ENCODE assay signal across 13 mouse cellular contexts in genomic region chr3:94565557-94565956, GRCm38 (mm10). TPM values are rescaled to one million over a fixed set of nuclear protein-coding genes. Genes with fewer than 3 reads are reported as not detected.
DNase-seq lines count a peak whose midpoint lies in the region; ATAC-seq and TF ChIP-seq lines count a peak whose summit lies in the region.
"Had no signal": no experiment of that assay in that cellular context is flagged by ENCODE, and none has a peak within 500 bp of the region (broad histone marks: within the 10 kb centered on the region; RNA-seq: fewer than 3 reads in every experiment).

No protein-coding gene starts in this region.

- H3K27ac ChIP-seq in limb, embryonic 13.5 days: peak overlapping the region; percentile 58; the same call in 1 of the 2 replicates
- H3K27ac ChIP-seq: liver, embryonic 14.5 days had no signal

- H3K36me3 ChIP-seq in limb, embryonic 13.5 days: peaks cover 5% of the 10 kb centered on the region; the same call in 1 of the 2 replicates

- WGBS in limb, embryonic 13.5 days: 59% methylated on average over 2 of the region's 2 CpGs

- POLR2A ChIA-PET in Patski (lab: Charles Lee): interaction anchor here (0.7 to 2.3 kb wide), 3 partner anchors 12 to 54 kb away, joined by 6 to 10 read pairs (median 8); no protein-coding TSS in a partner anchor

- CTCF ChIA-PET in Patski (lab: Charles Lee): interaction anchor here (0.7 to 10.2 kb wide), 5 partner anchors 13 to 209 kb away, joined by 3 to 115 read pairs (median 7); no protein-coding TSS in a partner anchor

- DNase-seq in heart, adult 11 months: peak; percentile 62
- DNase-seq in heart, adult 18-20 months: no peak
- DNase-seq in 3134 (ENCODE audit: extremely low read depth, insufficient read length, low spot score) (peak; percentile 59), Patski (ENCODE audit: low read depth, low spot score) (peak; percentile 77)
- DNase-seq in layer of hippocampus, postnatal 14 days (ENCODE audit: low spot score in 2 of 2): no peak
- DNase-seq in frontal cortex, adult 2 months (ENCODE audit: extremely low spot score in 1 of 2, low spot score in 1 of 2): no peak
- DNase-seq: kidney, adult 18-20 months; layer of hippocampus, postnatal 36 days; thymus, postnatal 36 days had no signal

- peaks cover 17% of the 10 kb centered on the region for H3K4me1 ChIP-seq in limb, embryonic 13.5 days

- H3K9ac ChIP-seq in limb, embryonic 13.5 days: no peak overlapping the region
- H3K9ac ChIP-seq: liver, embryonic 14.5 days had no signal

- no peak overlapping the region for H3K4me2 ChIP-seq in limb, embryonic 13.5 days (replicated peaks)

- H3K27me3 ChIP-seq in Patski: no peaks in the 10 kb centered on the region
- no peaks in the 10 kb centered on the region for H3K27me3 ChIP-seq in limb, embryonic 13.5 days

- in situ Hi-C loops in Patski (cut with MboI; ENCODE audit: low pct_unique_long_range_greater_than_20kb): no loop called here

- no peak overlapping the region for H3K4me3 ChIP-seq in limb, embryonic 13.5 days

- no peak for TF ChIP-seq CTCF in Patski (IDR thresholded peaks at IDR 0.05)

- H3K9me3 ChIP-seq in limb, embryonic 13.5 days: no peaks in the 10 kb centered on the region

- peak; percentile 88 for ATAC-seq in Patski
- ATAC-seq in limb, embryonic 13.5 days (ENCODE audit: low FRiP score, low read depth): peak; percentile 64; the same call in 1 of the 2 replicates
- ATAC-seq in erythroblast, adult 5-6 weeks (replicated peaks; ENCODE audit: low FRiP score, poor library complexity, severe bottlenecking): no peak
- ATAC-seq: CD4-positive, CD25-positive, alpha-beta regulatory T cell, adult 4 months had no signal

RNA-seq across cellular contexts. Expression of gene Snx27, which starts 17.0 kb away (rescaled TPM):
- total RNA-seq in heart, adult 18-20 months (2021): 10 to 100 TPM; 28.3 to 29.0 TPM
- polyA plus RNA-seq in Patski (2021): 83.8 TPM
- polyA plus RNA-seq in limb, embryonic 13.5 days (2015; fragmentation: Nextera tagmentation; extraction: Ambion mirVana): 56.7 and 66.8 TPM in 2 replicates
- 6.7 and 9.8 TPM in 2 replicates for total RNA-seq in erythroblast, adult 5-6 weeks (2015; ENCODE audit: low replicate concordance)
- 13.0 and 13.8 TPM in 2 replicates for total RNA-seq in erythroblast, adult 5-6 weeks (2017; ENCODE audit: low replicate concordance)
- total RNA-seq in layer of hippocampus, postnatal 14 days (2021): 10 to 100 TPM; 87.5 to 99.1 TPM
- 47.5 and 50.5 TPM in 2 replicates for polyA plus RNA-seq in frontal cortex, adult 2 months (2012; rRNA removed)

Comparison
In these comparisons a context has a peak if more than half of its experiments do, and no peak if none do; other contexts are left out.
1. DNase-seq: peak in heart, adult 11 months (single experiment), 3134 (single experiment) and Patski (single experiment); none in heart, adult 18-20 months (0 of 2), layer of hippocampus, postnatal 14 days (0 of 2) and frontal cortex, adult 2 months (0 of 2).